In the genomic region with DNA sequence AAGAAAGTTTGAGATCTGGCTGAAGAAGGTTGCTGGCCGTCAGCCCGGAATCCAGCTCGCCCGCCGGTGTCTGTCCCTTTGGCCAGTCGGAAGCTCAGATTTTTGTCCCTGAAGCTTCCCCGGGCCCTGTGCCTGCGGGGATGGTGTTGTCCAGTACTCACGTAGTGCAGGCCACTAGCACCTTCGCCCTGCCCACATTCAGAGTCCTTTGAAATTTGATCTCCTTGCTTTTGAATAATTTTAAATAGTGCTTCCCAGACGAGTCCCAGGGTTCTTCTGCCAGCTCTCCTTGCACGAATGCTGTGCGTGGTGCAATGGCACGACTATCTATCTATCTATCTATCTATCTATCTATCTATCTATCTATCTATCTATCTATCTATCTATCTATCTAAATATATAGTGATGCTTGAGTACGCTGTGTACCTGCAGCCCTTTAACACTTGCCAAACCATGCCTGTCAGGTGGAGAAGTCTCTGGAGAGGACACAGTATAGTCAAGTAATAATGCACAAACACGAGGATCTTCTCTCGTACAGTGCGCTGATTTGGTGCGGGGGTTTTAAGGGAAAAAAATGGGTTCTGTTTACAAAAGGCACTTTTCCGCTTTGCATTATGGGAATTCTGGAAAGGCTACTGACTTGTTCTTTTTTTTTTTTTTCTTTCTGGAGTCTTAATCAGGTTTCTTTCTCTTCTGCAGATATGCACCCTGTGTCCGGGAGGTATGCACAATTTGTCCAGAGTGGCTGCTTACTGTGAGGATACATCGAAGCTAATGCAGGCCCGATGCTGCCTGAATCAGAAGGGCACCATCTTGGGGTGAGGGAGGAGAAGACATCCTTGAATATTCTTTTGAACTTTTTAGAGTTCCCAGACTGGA, we compare ENCODE assay signal across 7 mouse cellular contexts. TPM values are rescaled to one million over a fixed set of nuclear protein-coding genes. Genes with fewer than 3 reads are reported as not detected.
DNase-seq lines count a peak whose midpoint lies in the region; ATAC-seq lines count a peak whose summit lies in the region.

Gene Slc5a6 (minus strand): TSS at position 162 of the 879 bp plus-strand sequence.

- H3K9me3 ChIP-seq in forebrain, embryonic 14.5 days (replicated peaks; ENCODE audit: control insufficient read depth, low read length) = no peaks in the 10 kb centered on the region
- H3K9me3 ChIP-seq in hindbrain, embryonic 16.5 days (ENCODE audit: control insufficient read depth, low read length) = no peaks in the 10 kb centered on the region

- peak within 1 kb of the TSS; percentile 72 for H3K4me3 ChIP-seq in forebrain, embryonic 14.5 days (ENCODE audit: low read depth, low read length)
- peak within 1 kb of the TSS; percentile 75 for H3K4me3 ChIP-seq in hindbrain, embryonic 16.5 days (ENCODE audit: low read length)

- peak within 1 kb of the TSS; percentile 85 for H3K9ac ChIP-seq in forebrain, embryonic 14.5 days (ENCODE audit: low read length)
- H3K9ac ChIP-seq in hindbrain, embryonic 16.5 days (ENCODE audit: low read depth, low read length) = peak within 1 kb of the TSS; percentile 88

- peak; percentile 36; the same call in 1 of the 2 replicates for ATAC-seq in cerebellum, adult (ENCODE audit: insufficient number of reproducible peaks, low FRiP score, low TSS enrichment)
- ATAC-seq in forebrain, embryonic 14.5 days = peak; percentile 50
- peak; percentile 60 for ATAC-seq in hindbrain, embryonic 16.5 days

- H3K27ac ChIP-seq in forebrain, embryonic 14.5 days (ENCODE audit: low read depth, low read length) = peak within 1 kb of the TSS; percentile 90
- peak within 1 kb of the TSS; percentile 97 for H3K27ac ChIP-seq in hindbrain, embryonic 16.5 days (ENCODE audit: low read depth, low read length)

- peak; percentile 85 for DNase-seq in R1 (ENCODE audit: low read depth, low spot score)
- DNase-seq in forebrain, embryonic 14.5 days (ENCODE audit: low spot score) = peak; percentile 75
- DNase-seq in left cerebral cortex, adult 18-20 months (ENCODE audit: low spot score in 2 of 2) = peak; percentile 26 to 33
- DNase-seq in lung, postnatal 4 days = peak; percentile 38 to 57
- peak; percentile 21 for DNase-seq in retina, postnatal 7 days (ENCODE audit: low read depth, low spot score)

- peaks cover 2% of the 10 kb centered on the region for H3K4me1 ChIP-seq in forebrain, embryonic 14.5 days (ENCODE audit: control insufficient read depth, insufficient read depth, low read length)
- peaks cover 11% of the 10 kb centered on the region for H3K4me1 ChIP-seq in hindbrain, embryonic 16.5 days (ENCODE audit: control insufficient read depth, insufficient read depth, low read depth, low read length)

- peaks cover 14% of the 10 kb centered on the region for H3K36me3 ChIP-seq in forebrain, embryonic 14.5 days (ENCODE audit: control insufficient read depth, insufficient read depth, low read length)
- H3K36me3 ChIP-seq in hindbrain, embryonic 16.5 days (ENCODE audit: control insufficient read depth, insufficient read depth, low read length) = peaks cover 4% of the 10 kb centered on the region; the same call in 1 of the 2 replicates

- 2% methylated on average over 23 of the region's 23 CpGs for WGBS in forebrain, embryonic 14.5 days
- under 1% methylated on average over 23 of the region's 23 CpGs for WGBS in hindbrain, embryonic 16.5 days

- H3K27me3 ChIP-seq in forebrain, embryonic 14.5 days (replicated peaks; ENCODE audit: control insufficient read depth, insufficient read depth, low read length) = no peaks in the 10 kb centered on the region
- no peaks in the 10 kb centered on the region for H3K27me3 ChIP-seq in hindbrain, embryonic 16.5 days (replicated peaks; ENCODE audit: control insufficient read depth, insufficient read depth, low read length)

- peak within 1 kb of the TSS; percentile 84 for H3K4me2 ChIP-seq in forebrain, embryonic 14.5 days (ENCODE audit: low read length)
- peak within 1 kb of the TSS; percentile 81 for H3K4me2 ChIP-seq in hindbrain, embryonic 16.5 days (ENCODE audit: low read length)

RNA-seq across cellular contexts. Expression of gene Slc5a6, which starts in this region (rescaled TPM):
- 12.1 and 13.7 TPM in 2 replicates for polyA plus RNA-seq in forebrain, embryonic 14.5 days (2014; fragmentation: Nextera tagmentation; extraction: Ambion mirVana)
- polyA plus RNA-seq in hindbrain, embryonic 16.5 days (2015; fragmentation: Nextera tagmentation; extraction: Ambion mirVana) = 30.1 and 31.6 TPM in 2 replicates
- 10 to 100 TPM; 19.3 to 20.9 TPM for total RNA-seq in left cerebral cortex, adult 18-20 months (2021)

Comparison
In these comparisons a context has a peak if more than half of its experiments do, and no peak if none do; other contexts are left out.
1. Peak in every context shown above with its lines: DNase-seq, ATAC-seq, H3K4me3 ChIP-seq and H3K27ac ChIP-seq.
2. DNase-seq: peak in every context shown above with its lines; median percentile 85 in R1; 75 in forebrain, embryonic 14.5 days; 48 in lung, postnatal 4 days; 30 in left cerebral cortex, adult 18-20 months; 21 in retina, postnatal 7 days.